Mouse (Mus musculus): ENCODE data around the gene Gm49373.

Gene Gm49373

GRCm38 (mm10) chr9:21073044-21073840 lies at the start of gene Gm49373, which contains the start of gene Fdx1l:
Gene Gm49373 (minus strand): TSS chr9:21073096.
Gene Fdx1l (minus strand): TSS chr9:21073614.
- peak; percentile 89 to 93 for DNase-seq

GRCm38 (mm10) chr9:21121483-21121882 lies 48.6 kb upstream of the Gm49373 start:
- DNase-seq = no peak

GRCm38 (mm10) chr9:21117073-21117472 lies 44.2 kb upstream of the Gm49373 start:
- no peak for DNase-seq

GRCm38 (mm10) chr9:21115105-21115504 lies 42.2 kb upstream of the Gm49373 start:
- no peak for DNase-seq

- no peak for DNase-seq
Observed at GRCm38 (mm10) chr9:21114190-21114589, 41.3 kb upstream of the Gm49373 start.

GRCm38 (mm10) chr9:21113751-21114150 lies 40.9 kb upstream of the Gm49373 start:
- DNase-seq = no peak

GRCm38 (mm10) chr9:21107607-21108237 lies 34.8 kb upstream of the Gm49373 start:
- no peak for DNase-seq

GRCm38 (mm10) chr9:21105760-21106564 lies 33.1 kb upstream of the Gm49373 start:
- DNase-seq = no peak

- no peak for DNase-seq
Observed at GRCm38 (mm10) chr9:21104814-21105213, 31.9 kb upstream of the Gm49373 start.

GRCm38 (mm10) chr9:21102076-21102475 lies 29.2 kb upstream of the Gm49373 start:
- no peak for DNase-seq

- DNase-seq = no peak
Observed at GRCm38 (mm10) chr9:21100447-21101161, 27.7 kb upstream of the Gm49373 start.

GRCm38 (mm10) chr9:21097793-21098192 lies 24.9 kb upstream of the Gm49373 start:
- no peak for DNase-seq

GRCm38 (mm10) chr9:21095958-21096357 lies 23.1 kb upstream of the Gm49373 start:
- no peak for DNase-seq

- DNase-seq = no peak
Observed at GRCm38 (mm10) chr9:21093423-21093822, 20.5 kb upstream of the Gm49373 start.

GRCm38 (mm10) chr9:21091707-21092320 lies 18.9 kb upstream of the Gm49373 start, which contains the start of the genes Gm38431 and Raver1:
Gene Gm38431 (minus strand): TSS chr9:21091997.
Gene Raver1 (minus strand): TSS chr9:21092008.
- peak; percentile 99 for DNase-seq

- DNase-seq = no peak
Observed at GRCm38 (mm10) chr9:21090972-21091706, 18.2 kb upstream of the Gm49373 start.

- no peak for DNase-seq
Observed at GRCm38 (mm10) chr9:21090537-21090936, 17.6 kb upstream of the Gm49373 start.

- DNase-seq = no peak
Observed at GRCm38 (mm10) chr9:21083324-21083723, 10.4 kb upstream of the Gm49373 start.

GRCm38 (mm10) chr9:21081127-21081526 lies 8.2 kb upstream of the Gm49373 start:
- DNase-seq = peak in 1 of 2 experiments; percentile 15

- no peak for DNase-seq
Observed at GRCm38 (mm10) chr9:21075625-21076024, 2.7 kb upstream of the Gm49373 start.

GRCm38 (mm10) chr9:21074173-21074572 lies 1.3 kb upstream of the Gm49373 start:
- DNase-seq = no peak

All from lung, adult 18-20 months (tissue).